Mouse (Mus musculus) G1E (cell line): ENCODE results near the gene Arl14. TPM values are rescaled to one million over a fixed set of nuclear protein-coding genes. Genes with fewer than 3 reads are reported as not detected.

Source experiments
- ATAC-seq: 2 replicates; pipeline ENCODE4 v1.8.0; 2016; ENCODE audit warnings: mild to moderate bottlenecking; ENCODE audit not compliant: insufficient number of reproducible peaks, poor library complexity, low FRiP score, severe bottlenecking; ENCODE audit errors: extremely low read depth
- DNase-seq: peaks from one replicate; pipeline ENCODE4 v3.0.0; 2012; ENCODE audit warnings: low spot score
- H3K27me3 ChIP-seq: 2 replicates; pipeline ENCODE4 v1.6.1; 2012; ENCODE audit warnings: mild to moderate bottlenecking, low read length, inconsistent platforms; ENCODE audit not compliant: insufficient read depth
- H3K36me3 ChIP-seq: replicated peaks from 2 replicates; pipeline ENCODE3; 2012; ENCODE audit warnings: mild to moderate bottlenecking, inconsistent platforms
- H3K4me1 ChIP-seq: 2 replicates; pipeline ENCODE4 v1.6.1; 2012; ENCODE audit warnings: low read depth, low read length, inconsistent platforms, mixed read lengths; ENCODE audit not compliant: insufficient read depth
- H3K4me3 ChIP-seq: 2 replicates; pipeline ENCODE4 v1.5.1; 2012; ENCODE audit warnings: low read depth, mild to moderate bottlenecking, inconsistent platforms, low read length, moderate library complexity, mixed read lengths
- H3K9me3 ChIP-seq: replicated peaks from 2 replicates; pipeline ENCODE4 v1.6.1; 2012; ENCODE audit warnings: inconsistent platforms
- CTCF ChIP-seq: IDR thresholded peaks from 2 replicates; pipeline ENCODE4 v1.5.1; 2012; ENCODE audit warnings: low read depth, low read length, inconsistent platforms, mixed read lengths
- GATA1 ChIP-seq: IDR thresholded peaks from 2 replicates; pipeline ENCODE4 v1.6.1; 2012; ENCODE audit warnings: borderline replicate concordance, low read length, inconsistent platforms, mixed read lengths
- GATA2 ChIP-seq: IDR thresholded peaks from 2 replicates; pipeline ENCODE4 v1.6.1; 2012; ENCODE audit warnings: low read depth, low read length, inconsistent platforms, borderline replicate concordance
- POLR2AphosphoS5 ChIP-seq: IDR thresholded peaks from 2 replicates; pipeline ENCODE4 v1.6.1; 2012; ENCODE audit warnings: low read depth, low read length, inconsistent platforms; ENCODE audit not compliant: insufficient replicate concordance
- TAL1 ChIP-seq: conservative IDR thresholded peaks from 2 replicates; pipeline ENCODE4 v1.6.1; 2012; ENCODE audit warnings: low read depth, low read length, inconsistent platforms, mixed read lengths
- polyA plus RNA-seq: library from polyadenylated mRNA; stranded (reverse); fragments of >175 nt; gene quantifications from 2 replicates; pipeline ENCODE4 v1.2.3, GENCODE M21; 2012
- total RNA-seq, 2 experiments: library from RNA; stranded (forward) in 1 of 2; stranded (reverse) in 1 of 2; fragments of 200-1000 nt in 1 of 2; fragments of >200 nt in 1 of 2; fragmentation: Nextera tagmentation in 1 of 2; gene quantifications; 2 replicates each; pipeline ENCODE4 v1.2.3; 2014 to 2017

Arl14 gene
- total and polyA plus RNA-seq, 3 experiments, result not detected

- ATAC-seq, result no peak
- no peak for DNase-seq
- Histone ChIP-seq H3K27me3 (peaks cover 17% of the 10 kb centered on the region; the same call in 1 of the 2 replicates), H3K9me3 (no peaks in the 10 kb centered on the region), H3K4me3 (no peak overlapping the region), H3K36me3 (no peaks in the 10 kb centered on the region), H3K4me1 (no peaks in the 10 kb centered on the region)
- TF ChIP-seq TAL1 (no peak), GATA1 (no peak), CTCF (no peak), GATA2 (no peak), POLR2AphosphoS5 (no peak)
These were observed 40.0 kb upstream of the Arl14 start for GRCm38 (mm10) chr3:69182225-69182624.

DNA sequence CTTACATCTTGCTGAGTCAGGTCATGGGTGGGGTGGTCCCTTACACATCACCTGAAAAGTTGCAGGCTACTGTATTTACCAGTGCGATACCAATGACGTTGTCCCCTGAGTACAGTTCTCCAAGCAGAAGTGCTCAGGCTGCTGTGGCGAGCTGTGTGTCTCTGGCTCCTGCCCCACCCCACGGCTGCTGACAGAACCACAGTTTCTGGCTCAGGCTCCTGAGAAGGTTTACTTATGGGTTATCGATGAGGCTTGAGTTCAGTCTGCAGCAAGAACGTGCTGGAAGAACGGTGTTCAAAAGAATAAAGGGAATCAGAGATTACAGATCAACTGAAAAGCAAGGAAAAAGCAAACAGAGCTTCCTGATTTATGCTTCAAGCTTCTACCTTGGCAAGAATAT, 37.0 kb upstream of the Arl14 start:
- H3K36me3 ChIP-seq, result no peaks in the 10 kb centered on the region
- no peaks in the 10 kb centered on the region for H3K4me1 ChIP-seq
- ATAC-seq (no peak), DNase-seq (no peak)
- TF ChIP-seq CTCF, result no peak
- TF ChIP-seq GATA1, result no peak
- no peak for TF ChIP-seq GATA2
- no peak for TF ChIP-seq POLR2AphosphoS5
- no peak for TF ChIP-seq TAL1
- no peaks in the 10 kb centered on the region for H3K9me3 ChIP-seq
- H3K27me3 ChIP-seq, result peaks cover 16% of the 10 kb centered on the region; the same call in 1 of the 2 replicates
- no peak overlapping the region for H3K4me3 ChIP-seq

GRCm38 (mm10) chr3:69186031-69186430, 36.2 kb upstream of the Arl14 start:
- no peak for DNase-seq
- no peaks in the 10 kb centered on the region for H3K4me1 ChIP-seq
- H3K9me3 ChIP-seq, result no peaks in the 10 kb centered on the region
- peaks cover 19% of the 10 kb centered on the region; the same call in 1 of the 2 replicates for H3K27me3 ChIP-seq
- no peak for TF ChIP-seq GATA1
- TF ChIP-seq CTCF, result no peak
- TF ChIP-seq TAL1, result no peak
- no peak for TF ChIP-seq GATA2
- no peak for TF ChIP-seq POLR2AphosphoS5
- H3K36me3 ChIP-seq, result no peaks in the 10 kb centered on the region
- no peak for ATAC-seq
- no peak overlapping the region for H3K4me3 ChIP-seq

GRCm38 (mm10) chr3:69186643-69187042, 35.6 kb upstream of the Arl14 start:
- TF ChIP-seq POLR2AphosphoS5 (no peak), CTCF (no peak), GATA2 (no peak), TAL1 (no peak), GATA1 (no peak)
- no peak for ATAC-seq

GRCm38 (mm10) chr3:69192995-69193394, 29.2 kb upstream of the Arl14 start:
- ATAC-seq, result no peak
- TF ChIP-seq CTCF (no peak), POLR2AphosphoS5 (no peak), GATA2 (no peak), GATA1 (no peak), TAL1 (no peak)
- no peak overlapping the region for H3K4me3 ChIP-seq
- no peaks in the 10 kb centered on the region for H3K36me3 ChIP-seq
- peaks cover 5% of the 10 kb centered on the region; the same call in 1 of the 2 replicates for H3K27me3 ChIP-seq
- H3K9me3 ChIP-seq, result no peaks in the 10 kb centered on the region
- no peaks in the 10 kb centered on the region for H3K4me1 ChIP-seq
- DNase-seq, result no peak

More at GRCm38 (mm10) chr3:69186643-69187042, 35.6 kb upstream of the Arl14 start:
- H3K36me3 ChIP-seq, result no peaks in the 10 kb centered on the region
- H3K4me1 ChIP-seq, result no peaks in the 10 kb centered on the region
- no peak overlapping the region for H3K4me3 ChIP-seq
- no peak for DNase-seq
- H3K9me3 ChIP-seq, result no peaks in the 10 kb centered on the region
- peaks cover 15% of the 10 kb centered on the region; the same call in 1 of the 2 replicates for H3K27me3 ChIP-seq

- TF ChIP-seq POLR2AphosphoS5 (no peak), TAL1 (no peak)
- peaks cover 8% of the 10 kb centered on the region; the same call in 1 of the 2 replicates for H3K27me3 ChIP-seq
- no peaks in the 10 kb centered on the region for H3K4me1 ChIP-seq
- no peak overlapping the region for H3K4me3 ChIP-seq
- H3K9me3 ChIP-seq, result no peaks in the 10 kb centered on the region
- ATAC-seq, result no peak
- H3K36me3 ChIP-seq, result no peaks in the 10 kb centered on the region
- DNase-seq, result no peak
These were observed 27.7 kb upstream of the Arl14 start for GRCm38 (mm10) chr3:69194496-69194895.

DNA sequence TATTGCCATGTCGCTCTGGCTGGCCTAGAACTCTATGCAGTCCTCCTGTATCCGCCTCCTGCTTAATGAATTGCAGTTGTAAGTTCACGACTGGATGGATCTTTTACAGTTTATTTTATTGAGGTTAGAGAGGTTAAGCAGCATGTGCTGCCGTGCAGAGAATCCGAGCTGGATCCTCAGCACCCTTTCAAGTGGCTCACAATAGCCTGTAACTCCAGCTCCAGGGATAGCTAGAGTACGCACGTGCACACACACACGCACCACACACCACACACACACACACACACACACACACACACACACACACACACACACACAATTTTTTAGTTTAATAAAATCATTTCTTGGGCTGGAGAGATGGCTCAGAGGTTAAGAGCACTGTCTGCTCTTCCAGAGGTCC, 27.0 kb upstream of the Arl14 start:
- no peaks in the 10 kb centered on the region for H3K9me3 ChIP-seq
- no peaks in the 10 kb centered on the region for H3K4me1 ChIP-seq
- ATAC-seq (no peak), DNase-seq (no peak)
- no peak overlapping the region for H3K4me3 ChIP-seq
- TF ChIP-seq GATA2, result no peak
- TF ChIP-seq TAL1, result no peak
- no peak for TF ChIP-seq CTCF
- no peak for TF ChIP-seq GATA1
- TF ChIP-seq POLR2AphosphoS5, result no peak
- no peaks in the 10 kb centered on the region for H3K36me3 ChIP-seq
- peaks cover 8% of the 10 kb centered on the region; the same call in 1 of the 2 replicates for H3K27me3 ChIP-seq
